Mouse (Mus musculus) adrenal gland, postnatal 14 days (tissue): ENCODE results near the gene Mfsd11. TPM values are rescaled to one million over a fixed set of nuclear protein-coding genes. Genes with fewer than 3 reads are reported as not detected.
"Not testable (repeated sequence)": the region's sequence is repeated elsewhere in the genome, so short reads cannot be mapped to it uniquely, and the experiment has no call there.

ENCODE experiments used
- DNase-seq: peaks from one replicate; pipeline ENCODE4 v3.0.0; 2021; ENCODE audit warnings: mixed read lengths
- total RNA-seq: library from RNA; stranded (reverse); gene quantifications from 2 replicates; pipeline ENCODE4 v1.2.3, GENCODE M21; 2021

Gene Mfsd11
- total RNA-seq, 1 experiment from 2014 or later = 29.1 TPM

DNA sequence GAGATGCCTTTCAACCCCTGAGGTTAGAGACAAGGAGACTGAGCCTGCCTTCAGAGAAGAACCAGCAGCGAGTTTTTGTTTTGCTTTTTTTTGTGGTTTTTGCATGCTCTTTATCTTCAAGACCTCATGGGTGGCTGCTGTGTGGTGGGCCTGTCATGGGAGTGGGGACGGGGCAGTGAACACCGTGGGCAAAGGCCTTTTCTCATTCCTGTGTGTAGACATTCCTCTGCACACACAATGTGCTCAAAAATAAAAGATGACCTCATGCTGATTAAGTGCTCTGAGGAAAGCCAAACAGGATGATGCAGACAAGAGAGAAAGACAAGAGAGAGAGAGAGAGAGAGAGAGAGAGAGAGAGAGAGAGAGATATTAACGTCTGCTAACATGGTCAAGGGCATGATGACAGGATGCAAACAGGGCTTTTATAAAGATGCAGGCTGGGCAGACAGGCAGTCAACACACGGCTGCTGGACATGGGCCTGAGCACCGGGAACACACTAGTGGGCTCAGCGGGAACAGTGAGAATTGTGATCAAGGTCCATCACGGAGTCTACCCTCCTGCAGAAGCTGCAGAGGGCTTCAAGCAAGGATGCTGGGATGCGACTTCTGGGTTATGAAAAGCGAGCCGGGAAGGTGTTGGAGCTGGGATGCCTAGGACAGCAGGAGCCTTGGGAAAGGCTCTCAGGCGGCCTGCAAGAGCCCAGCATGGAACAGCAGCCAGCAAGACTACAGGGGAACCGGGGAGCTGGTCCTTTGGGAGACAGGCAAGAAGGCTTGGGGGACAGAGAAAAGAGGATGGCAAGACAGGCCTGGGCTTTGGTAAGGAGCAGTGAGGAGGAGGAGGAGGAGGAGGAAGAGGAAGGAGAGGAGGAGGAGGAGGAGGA, 30.9 kb upstream of the Mfsd11 start:
- no peak for DNase-seq

DNA sequence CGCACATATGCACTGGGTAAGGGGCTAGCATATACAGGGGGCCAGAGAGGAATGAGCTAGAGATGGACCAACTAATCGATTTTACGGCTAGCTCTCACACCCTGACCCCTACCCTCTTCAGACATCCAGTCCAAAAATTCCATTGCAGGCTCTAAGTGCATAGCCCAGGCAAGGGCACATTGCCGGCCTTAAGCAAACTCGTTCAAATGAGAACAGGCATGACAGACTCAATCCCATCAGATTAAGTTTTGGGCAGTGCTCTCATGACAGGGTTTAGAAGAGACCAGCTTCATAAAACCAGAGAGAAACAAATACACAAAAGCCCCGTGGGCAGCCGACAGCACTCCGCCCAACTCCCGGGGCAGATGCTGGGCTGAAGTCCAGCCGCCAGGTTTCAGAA, 30.0 kb upstream of the Mfsd11 start:
- DNase-seq = no peak

DNA sequence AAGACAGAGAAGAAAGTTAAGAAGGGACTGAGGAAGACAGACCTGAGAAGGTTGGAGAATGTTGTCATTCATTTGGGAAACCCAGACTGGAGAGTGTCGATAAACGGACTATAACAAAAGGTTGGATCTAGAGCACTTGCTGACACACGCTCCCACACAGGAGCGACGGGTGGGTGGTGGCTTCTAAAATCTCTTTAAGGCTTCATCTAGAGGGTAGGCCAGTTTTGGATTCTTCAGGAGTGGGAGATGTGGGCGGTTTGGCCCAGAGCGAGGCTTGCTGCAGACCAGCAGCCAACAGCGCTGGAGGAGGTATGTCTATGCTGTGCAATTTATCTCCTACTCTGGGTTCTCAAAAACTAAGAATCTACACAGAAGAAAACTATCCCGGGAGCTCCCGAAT, 29.6 kb upstream of the Mfsd11 start:
- DNase-seq = no peak

DNA sequence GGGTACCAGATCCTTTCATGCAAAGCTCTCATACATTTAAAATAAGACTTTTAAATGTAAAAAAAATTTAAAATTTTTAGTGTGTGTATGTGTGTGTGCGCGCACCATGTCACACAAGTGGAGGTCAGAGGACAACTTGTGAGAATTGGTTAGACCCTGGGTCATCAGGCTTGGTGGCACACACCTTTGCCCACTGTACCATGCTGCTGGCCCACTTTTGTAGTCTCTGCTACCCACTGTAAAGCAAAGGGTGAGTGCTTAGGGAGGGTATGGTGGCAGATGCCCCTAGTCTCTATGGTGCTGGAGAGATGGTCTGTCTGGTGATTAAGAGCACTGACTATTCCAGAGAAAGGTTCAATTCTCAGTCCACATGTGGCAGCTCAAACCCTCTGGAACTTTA, 29.0 kb upstream of the Mfsd11 start:
- DNase-seq = no peak

DNA sequence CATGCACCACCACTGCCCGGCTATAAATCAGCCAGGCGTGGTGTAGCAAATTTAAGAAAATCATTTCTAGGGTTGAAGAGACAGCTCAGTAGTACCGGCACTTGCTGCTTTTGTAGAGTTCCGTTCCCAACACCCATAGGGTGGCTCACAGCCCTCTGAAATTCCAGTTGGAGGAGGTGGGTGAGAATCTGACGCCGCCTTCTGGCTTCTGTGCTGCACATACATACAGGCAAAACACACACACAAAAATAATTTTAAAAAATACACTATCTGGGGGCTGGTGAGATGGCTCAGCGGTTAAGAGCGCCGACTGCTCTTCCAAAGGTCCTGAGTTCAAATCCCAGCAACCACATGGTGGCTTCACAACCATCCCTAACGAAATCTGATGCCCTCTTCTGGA, 28.4 kb upstream of the Mfsd11 start:
- not testable (repeated sequence) for DNase-seq

DNA sequence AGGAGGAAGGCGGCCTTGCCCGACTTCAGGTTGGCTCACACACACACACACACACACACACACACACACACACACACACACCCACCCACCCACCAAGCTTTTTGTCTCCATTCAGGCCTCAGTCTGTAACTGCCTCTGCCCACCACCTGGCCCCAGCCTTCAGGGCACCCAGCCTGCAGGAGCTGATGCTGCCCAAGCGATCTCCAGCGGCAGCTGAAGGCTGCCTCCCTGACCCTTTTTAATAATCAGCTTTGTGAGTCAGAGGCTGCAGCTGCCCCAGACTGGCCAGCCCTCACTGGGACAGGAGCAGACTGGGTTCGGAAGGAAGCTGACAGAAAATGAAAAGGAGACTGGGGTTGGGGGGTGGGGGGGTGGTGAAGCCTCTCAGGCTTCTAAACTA, 27.0 kb upstream of the Mfsd11 start:
- DNase-seq = peak; percentile 68

DNA sequence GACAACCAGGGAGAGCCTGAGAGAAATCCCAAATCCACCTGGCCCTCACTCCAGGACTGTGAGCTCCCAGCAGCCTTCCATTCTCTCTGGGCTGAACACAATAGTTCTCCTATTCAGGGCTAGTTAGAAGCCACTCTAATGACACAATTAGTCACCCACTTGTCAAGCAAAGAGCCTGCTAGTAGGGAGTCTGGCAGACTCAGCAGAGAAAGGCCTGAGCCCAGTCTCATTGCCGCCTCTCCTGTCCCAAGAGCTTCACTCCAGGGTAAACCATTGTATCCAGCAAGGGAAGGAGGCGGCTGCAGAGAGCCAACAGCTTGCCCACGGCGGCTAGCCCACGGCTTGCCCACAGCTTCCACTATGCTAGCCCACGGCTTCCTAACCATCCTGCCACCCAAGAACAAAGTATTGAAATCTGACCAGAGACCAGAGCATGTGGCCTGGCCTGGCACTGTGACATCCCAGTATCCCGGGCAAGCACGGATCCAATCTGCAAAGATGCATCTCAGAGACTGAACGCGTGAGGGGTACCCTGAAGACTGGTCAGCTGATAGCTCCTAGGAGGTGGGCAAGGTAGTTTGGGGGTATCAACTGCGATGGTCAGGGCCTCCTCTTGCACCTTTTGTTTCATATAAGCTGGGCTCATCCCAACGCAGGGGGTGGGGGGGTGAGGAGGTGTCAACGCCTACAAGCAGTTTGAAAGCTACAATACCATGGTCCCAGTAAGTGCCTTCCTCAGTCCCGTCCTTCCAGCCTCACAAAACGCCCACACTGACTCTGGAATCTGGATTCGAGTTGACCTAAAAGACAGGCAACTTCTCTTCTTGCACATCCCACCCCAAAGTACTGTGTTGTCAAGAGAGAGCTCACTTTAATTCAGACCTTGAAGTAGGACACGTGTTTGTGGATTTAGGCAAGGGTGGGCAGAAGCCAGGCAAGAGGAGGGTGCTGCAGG, 25.4 kb upstream of the Mfsd11 start:
- no peak for DNase-seq

DNA sequence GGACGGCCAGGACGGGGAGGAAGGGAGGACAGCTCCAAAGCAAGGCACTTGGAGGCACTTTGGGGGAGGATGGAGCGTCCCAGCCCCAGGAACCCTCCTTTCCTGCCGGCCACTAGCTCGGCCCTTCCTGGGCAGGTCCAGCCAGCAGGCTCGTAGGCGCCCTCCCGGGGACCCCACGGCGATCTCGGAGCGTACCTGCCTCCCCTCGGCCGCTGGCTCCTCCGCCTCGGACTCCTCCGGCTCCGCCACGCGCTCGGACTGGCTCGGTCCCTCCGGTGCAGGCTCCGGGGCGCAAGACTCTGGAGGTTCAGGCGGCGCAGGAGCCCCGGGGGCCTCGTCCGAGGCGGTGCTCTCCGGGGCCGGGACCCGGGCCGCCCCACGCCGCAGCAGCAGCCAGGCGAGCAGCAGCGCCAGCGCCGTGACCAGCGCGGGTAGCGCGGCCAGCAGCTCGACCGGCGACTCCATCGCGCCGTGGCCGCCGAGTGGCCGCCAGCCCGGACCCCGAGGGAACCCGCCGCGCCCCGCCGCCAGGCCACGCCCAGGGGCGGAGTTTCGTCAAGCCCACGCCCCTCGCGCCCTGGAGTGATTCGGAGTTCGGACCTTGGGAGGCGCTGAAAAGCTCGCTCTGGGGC, 24.6 kb upstream of the Mfsd11 start, which contains the start of gene Mxra7:
Gene Mxra7 (minus strand): TSS at position 513 of the 632 bp plus-strand sequence.
- DNase-seq = peak; percentile 91

DNA sequence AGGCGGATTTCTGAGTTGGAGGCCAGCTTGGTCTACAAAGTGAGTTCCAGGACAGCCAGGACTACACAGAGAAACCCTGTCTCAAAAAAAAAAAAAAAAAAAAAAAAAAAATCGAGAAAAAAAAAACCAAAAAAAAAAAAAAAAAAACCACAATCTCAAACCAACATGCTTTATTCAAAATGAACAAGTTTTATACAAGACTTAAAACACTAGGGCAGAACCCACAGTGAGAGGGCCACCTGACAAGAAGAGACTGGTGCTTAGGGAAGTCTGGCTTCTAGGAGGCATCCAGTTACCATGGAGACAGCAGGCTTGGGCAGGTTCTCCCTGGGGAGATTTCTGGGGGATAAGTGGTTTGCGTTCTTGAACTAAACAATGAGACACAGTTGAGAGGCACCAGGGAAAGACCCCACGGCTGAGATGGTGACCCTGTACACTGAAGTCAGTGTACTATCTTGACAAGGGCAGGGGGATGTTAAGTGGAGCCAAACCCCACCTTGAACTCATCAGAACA, 20.0 kb upstream of the Mfsd11 start:
- DNase-seq = no peak

DNA sequence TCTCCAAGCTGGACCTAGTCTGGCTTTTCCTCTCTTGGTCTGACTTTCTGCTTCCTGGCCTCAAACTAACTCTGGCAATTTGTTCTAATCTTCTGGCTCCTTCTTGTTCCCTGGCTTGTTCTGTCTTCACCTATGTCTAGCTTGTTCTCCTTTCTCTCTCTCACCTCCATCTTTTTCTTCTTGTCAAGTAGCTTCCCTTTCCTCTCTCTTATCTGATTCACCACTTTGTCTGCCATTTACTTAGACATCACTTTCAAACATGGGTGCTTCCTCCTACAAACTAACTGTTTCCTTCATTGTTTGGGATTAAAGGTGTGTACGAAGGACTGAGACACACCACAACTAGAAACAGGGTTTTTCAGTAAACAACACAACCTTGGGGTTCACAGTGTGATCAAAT, 17.3 kb upstream of the Mfsd11 start:
- DNase-seq = no peak

DNA sequence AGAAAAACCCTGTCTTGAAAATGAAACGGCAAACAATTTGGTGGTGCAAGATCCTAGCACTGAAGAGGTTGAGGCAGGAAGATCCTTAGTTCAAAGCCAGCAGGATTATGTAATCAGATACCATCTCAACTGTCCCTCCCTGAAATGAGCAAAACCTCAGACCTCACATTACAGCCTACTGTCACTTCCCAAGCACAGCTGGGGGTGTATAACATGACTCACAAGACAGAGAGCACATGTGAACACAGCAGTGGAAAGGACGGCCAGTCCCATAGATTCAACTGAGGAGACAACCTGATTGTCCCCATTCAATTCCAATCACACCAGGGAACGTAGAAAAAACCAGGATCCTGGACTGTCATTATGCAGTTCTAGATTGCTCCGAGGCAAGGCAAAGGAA, 16.0 kb upstream of the Mfsd11 start:
- DNase-seq = no peak

DNA sequence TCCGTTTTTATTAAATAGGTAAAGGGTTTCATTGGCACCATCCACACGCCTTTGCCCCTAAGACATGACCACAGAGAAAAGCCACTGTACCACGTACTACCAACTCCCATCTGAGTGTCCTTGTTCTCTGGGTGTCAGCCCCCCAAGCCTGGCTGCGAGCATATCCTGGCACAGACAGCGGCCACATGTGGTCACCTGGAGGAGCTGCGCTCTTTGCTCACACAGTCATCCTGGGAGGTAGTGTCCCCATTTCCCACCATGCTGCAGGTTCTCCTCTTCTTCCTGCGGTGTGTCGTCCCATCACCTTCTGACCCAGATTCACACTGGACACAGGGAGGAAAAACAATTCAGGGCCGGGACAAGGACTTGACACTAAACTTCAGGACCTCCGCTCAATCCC, 14.8 kb upstream of the Mfsd11 start:
- no peak for DNase-seq

DNA sequence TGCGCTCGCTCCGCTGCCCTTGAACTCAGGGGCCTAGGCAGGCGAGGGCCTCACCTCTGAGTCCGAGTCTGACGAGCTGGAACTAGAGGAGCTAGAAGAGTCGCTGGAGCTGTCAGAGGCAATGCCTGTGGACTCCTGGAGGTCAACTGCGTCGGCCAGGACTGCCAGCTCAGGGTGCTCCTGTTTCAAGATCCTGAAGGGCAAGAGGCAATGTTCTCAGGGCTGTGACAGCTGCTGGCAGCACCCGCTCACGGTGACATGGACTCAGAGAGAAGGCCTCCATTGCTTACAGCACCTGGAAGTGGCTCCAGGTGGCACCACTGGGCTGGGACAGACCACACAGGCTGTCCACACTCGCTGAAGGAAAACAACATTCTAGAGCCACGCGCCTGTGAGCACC, 13.3 kb upstream of the Mfsd11 start:
- no peak for DNase-seq

DNA sequence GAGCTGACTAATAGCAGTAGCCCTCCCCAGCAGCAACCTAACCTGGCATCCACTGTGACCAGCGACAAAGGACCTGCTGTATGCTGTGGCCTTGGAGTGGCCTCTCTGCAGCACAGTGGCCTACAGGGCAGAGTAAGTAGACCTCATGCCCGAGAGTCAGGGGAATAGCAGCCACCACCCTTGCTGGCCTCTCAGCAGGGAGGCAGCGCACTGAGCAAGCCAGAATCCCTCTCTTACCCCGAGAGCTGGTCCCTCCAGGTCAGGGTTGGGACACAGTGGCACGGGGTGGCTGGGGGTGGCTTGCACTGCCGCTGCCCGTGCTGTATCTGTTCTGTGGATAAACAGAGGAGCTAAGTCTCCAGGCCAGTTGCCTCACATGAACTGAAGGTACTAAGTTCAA, 12.6 kb upstream of the Mfsd11 start:
- DNase-seq = no peak

DNA sequence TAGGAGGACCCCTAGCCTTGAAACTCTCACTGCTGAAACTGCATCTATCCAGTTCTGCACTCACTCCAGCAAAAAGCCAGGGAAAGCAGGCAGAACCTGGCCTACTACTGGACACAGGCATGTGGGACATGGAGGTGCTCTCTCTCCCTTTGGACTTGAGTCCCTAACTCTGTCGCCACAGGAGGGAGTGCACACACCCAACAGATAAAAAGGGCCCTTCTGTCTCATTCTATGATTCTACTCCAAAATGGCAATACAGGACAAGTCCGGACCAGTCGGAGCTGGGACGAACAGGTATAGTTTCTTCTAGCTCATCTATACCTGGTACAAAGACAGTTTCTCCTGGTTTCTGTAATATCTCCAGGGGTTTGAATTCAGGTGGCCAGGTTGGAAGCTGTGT, 11.5 kb upstream of the Mfsd11 start:
- no peak for DNase-seq

DNA sequence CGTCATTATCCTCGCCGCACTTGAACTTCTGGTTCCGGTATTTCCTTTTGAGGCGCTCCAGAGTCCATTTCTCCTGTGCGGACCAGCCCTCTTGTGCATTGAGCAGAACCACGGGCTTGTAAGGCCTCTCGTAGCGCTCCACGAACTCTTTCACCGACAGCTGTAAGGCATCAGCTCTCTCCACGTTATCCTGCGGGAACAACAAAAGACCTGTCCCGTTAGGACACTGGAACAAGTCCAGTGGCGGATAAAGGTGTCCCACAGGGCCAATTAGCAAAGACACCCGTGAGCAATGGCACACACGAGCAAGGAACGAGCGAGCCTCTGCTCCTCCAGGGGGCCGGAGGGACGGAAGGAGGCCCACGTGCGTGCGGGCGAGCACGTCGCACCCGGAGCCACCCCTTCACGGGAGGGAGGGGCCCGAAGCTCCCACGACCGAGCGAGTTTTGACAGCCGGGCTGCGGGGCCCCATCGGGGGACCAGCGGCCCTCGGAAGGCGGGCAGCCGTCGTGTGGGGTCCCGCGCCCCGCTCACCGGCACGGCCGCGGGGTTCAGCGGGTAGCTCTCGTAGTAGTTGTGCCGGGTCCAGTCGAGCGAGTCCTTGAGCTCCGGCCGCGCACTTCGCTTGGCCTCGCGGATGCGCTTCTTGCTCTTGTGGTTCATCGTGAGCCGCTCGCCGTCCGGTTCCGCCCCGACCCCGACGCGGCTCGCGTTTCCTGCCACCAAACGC, 9.5 kb upstream of the Mfsd11 start:
- peak; percentile 87 for DNase-seq

DNA sequence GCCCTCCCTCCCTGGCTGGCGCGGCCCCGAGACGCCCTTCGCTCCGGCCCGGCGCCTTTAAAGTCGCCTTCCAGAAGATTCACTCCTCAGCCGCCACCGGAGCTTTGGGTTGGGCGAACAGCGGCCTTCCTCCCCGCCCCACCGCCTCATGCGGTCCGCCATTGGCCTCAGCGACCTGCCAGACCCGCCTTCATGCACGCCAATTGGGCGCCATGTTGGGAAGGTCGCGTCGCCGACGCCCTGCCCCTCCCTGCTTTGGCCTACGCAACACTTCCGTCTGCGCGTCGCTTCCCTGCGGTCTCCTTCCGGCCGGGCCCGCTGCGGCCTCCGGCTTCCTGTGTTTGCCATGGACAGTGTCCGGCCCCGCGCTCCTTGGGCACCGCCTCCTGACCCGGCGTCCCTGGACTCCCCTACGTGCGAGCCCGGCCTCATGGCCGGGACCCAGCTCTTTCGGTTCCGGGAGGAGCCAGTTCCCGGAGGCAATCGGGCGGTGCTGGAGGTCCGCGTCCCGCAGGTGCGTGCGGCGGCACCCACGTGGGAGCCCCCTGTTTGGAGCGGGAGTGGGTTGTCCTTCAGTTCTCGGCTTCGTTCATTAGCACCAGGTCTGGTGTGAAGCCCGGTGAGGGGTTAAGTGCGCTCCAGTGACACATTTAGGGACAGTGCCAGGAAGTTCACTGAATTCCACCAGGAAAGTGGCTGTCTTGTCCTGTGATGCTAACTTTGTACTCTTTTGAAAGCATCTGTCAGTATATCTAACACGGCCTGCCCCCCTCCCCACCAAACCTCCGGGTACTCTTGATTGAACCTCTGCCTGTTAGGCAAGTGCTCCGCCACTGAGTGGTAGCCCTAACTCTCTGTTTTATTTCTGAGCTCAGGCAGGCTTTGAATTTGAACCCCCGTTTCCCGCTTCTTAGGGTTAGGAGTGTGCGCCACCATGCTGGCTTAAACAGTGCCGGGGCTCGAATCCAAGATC, 8.7 kb upstream of the Mfsd11 start, which contains the start of the genes Mettl23 and Jmjd6:
Gene Mettl23 (plus strand): TSS at position 18 of the 973 bp plus-strand sequence.
Gene Jmjd6 (minus strand): TSS at position 189 of the 973 bp plus-strand sequence.
- DNase-seq = peak; percentile 99

DNA sequence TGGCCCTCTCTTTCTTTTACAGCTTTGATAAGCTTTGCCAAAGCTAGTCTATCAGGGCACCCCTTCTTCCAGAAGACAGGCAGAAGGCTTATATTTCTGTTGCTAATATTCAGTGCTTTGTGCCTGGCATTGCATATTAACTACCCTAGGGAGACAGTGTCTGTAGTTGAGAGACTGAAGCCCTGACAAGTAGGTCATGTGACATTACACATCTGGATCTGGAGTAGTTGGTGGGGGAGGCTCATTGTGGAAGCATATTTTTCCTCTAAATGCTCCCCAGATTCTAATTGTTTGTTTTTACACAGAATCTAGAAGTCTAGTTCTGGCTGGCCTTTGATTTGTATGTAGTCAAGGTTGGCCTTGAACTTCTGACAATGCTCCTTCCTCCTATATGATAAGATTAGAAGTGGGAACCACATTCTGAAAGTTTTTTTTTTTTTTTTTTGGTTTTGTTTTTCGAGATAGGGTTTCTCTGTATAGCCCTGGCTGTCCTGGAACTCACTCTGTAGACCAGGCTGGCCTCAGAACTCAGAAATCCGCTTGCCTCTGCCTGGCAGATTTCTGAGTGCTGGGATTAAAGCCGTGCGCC, 5.6 kb upstream of the Mfsd11 start:
- DNase-seq = no peak

DNA sequence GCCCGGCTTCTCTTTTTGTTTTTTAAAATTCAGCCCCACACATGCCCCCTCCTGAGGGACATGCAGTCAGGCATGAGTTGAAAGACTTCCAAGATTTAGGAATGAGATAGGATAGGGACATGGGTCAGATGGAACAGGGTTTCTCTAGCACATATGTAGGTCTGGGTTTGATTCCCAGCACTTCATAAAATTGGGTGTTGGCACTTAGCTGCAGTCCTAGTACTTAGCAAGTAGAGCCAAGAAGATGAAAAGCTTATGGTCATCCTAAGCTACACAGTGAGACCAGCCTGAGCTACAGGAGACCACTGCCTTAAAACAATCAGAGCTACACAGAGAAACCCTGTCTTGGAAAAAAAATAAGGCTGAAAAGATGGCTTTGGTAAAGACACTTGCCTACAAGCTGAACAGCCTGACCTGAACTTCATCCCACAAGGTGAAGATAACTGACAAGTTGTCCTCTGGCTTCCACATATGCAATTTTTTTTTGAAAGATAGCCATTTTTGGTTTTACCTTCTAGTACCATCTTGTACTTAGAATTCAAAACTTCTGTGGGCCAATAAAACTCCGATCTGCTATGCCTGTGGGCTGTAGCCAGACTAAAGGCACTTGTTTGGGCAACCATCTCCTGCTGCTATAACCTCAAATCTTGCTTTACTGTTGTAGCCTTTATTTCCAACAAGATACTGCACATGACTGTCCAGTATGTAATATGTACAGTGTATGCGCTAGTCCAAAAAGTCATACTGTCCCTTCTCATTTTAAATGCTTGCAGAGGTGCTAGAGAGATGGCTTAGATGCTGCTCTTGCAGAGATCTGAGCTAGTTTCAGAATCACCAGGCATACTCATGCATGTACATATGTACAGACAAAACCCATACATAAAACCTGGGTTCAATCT, 4.8 kb upstream of the Mfsd11 start:
- DNase-seq = no peak
